Mouse (Mus musculus): ENCODE data around the gene D630039A03Rik.
"Not testable (repeated sequence)": the region's sequence is repeated elsewhere in the genome, so short reads cannot be mapped to it uniquely, and the experiment has no call there.

D630039A03Rik gene

GRCm38 (mm10) chr4:57924556-57925071, 8.5 kb upstream of the D630039A03Rik start:
- no peak for DNase-seq

GRCm38 (mm10) chr4:57922171-57922570, 6.1 kb upstream of the D630039A03Rik start:
- no peak for DNase-seq

GRCm38 (mm10) chr4:57920522-57920921, 4.4 kb upstream of the D630039A03Rik start:
- DNase-seq = no peak

GRCm38 (mm10) chr4:57919494-57920423, 3.7 kb upstream of the D630039A03Rik start:
- DNase-seq = no peak

- no peak for DNase-seq
Observed at GRCm38 (mm10) chr4:57916711-57917110, 614 bp upstream of the D630039A03Rik start.

GRCm38 (mm10) chr4:57915216-57915965, 706 bp downstream of the D630039A03Rik start:
- DNase-seq = peak; percentile 83

- DNase-seq = no peak
Observed at GRCm38 (mm10) chr4:57914193-57915190, 1.6 kb downstream of the D630039A03Rik start.

- DNase-seq = no peak
Observed at GRCm38 (mm10) chr4:57913021-57913420, 3.1 kb downstream of the D630039A03Rik start.

- no peak for DNase-seq
Observed at GRCm38 (mm10) chr4:57908860-57909259, 7.2 kb downstream of the D630039A03Rik start.

GRCm38 (mm10) chr4:57906708-57907107, 9.4 kb downstream of the D630039A03Rik start:
- no peak for DNase-seq

- DNase-seq = peak; percentile 74
Observed at GRCm38 (mm10) chr4:57904638-57905037, 11.5 kb downstream of the D630039A03Rik start.

GRCm38 (mm10) chr4:57904211-57904610, 11.9 kb downstream of the D630039A03Rik start:
- DNase-seq = peak; percentile 73

- no peak for DNase-seq
Observed at GRCm38 (mm10) chr4:57902619-57903018, 13.5 kb downstream of the D630039A03Rik start.

- peak; percentile 52 for DNase-seq
Observed at GRCm38 (mm10) chr4:57901210-57901609, 14.9 kb downstream of the D630039A03Rik start.

- no peak for DNase-seq
Observed at GRCm38 (mm10) chr4:57896631-57897030, 19.5 kb downstream of the D630039A03Rik start.

GRCm38 (mm10) chr4:57895902-57896301, 20.2 kb downstream of the D630039A03Rik start:
- DNase-seq = no peak

- no peak for DNase-seq
Observed at GRCm38 (mm10) chr4:57895140-57895539, 21.0 kb downstream of the D630039A03Rik start.

GRCm38 (mm10) chr4:57892001-57892586, 24.0 kb downstream of the D630039A03Rik start:
- no peak for DNase-seq

GRCm38 (mm10) chr4:57889773-57890172, 26.3 kb downstream of the D630039A03Rik start:
- no peak for DNase-seq

- not testable (repeated sequence) for DNase-seq
Observed at GRCm38 (mm10) chr4:57888978-57889377, 27.1 kb downstream of the D630039A03Rik start.

GRCm38 (mm10) chr4:57888246-57888645, 27.9 kb downstream of the D630039A03Rik start:
- DNase-seq = no peak

- no peak for DNase-seq
Observed at GRCm38 (mm10) chr4:57886888-57887230, 29.2 kb downstream of the D630039A03Rik start.

All from kidney, postnatal 14 days (tissue).